Mouse (Mus musculus) CH12.LX (cell line): ENCODE results near the gene Sgms1. TPM values are rescaled to one million over a fixed set of nuclear protein-coding genes. Genes with fewer than 3 reads are reported as not detected.

ENCODE experiments used
- DNase-seq: peaks from one replicate; pipeline ENCODE4 v3.0.0-alpha.2; 2013; ENCODE audit errors: extremely low read depth
- H3K27ac ChIP-seq: 2 replicates; pipeline ENCODE4 v1.5.1; 2012; ENCODE audit warnings: low read depth, mild to moderate bottlenecking, control low read depth, moderate library complexity; ENCODE audit not compliant: insufficient read depth
- H3K27me3 ChIP-seq: replicated peaks from 2 replicates; pipeline ENCODE3; 2012; ENCODE audit warnings: inconsistent platforms
- H3K36me3 ChIP-seq, 2 experiments: replicated peaks in 1 of 2; 2 replicates each; pipeline versions ENCODE3 to v1.6.1; 2012; ENCODE audit warnings: inconsistent platforms in 1 of 2, low read length in 1 of 2, mild to moderate bottlenecking in 1 of 2, mixed read lengths in 1 of 2, moderate library complexity in 1 of 2; ENCODE audit not compliant: control insufficient read depth in 1 of 2, insufficient read depth in 1 of 2
- H3K4me1 ChIP-seq, 2 experiments: 2 replicates each; pipeline ENCODE4 v1.6.1; 2012; ENCODE audit warnings: inconsistent platforms in 1 of 2, moderate library complexity in 1 of 2; ENCODE audit not compliant: insufficient read depth in 2 of 2, control insufficient read depth in 1 of 2
- H3K4me2 ChIP-seq: 2 replicates; pipeline ENCODE4 v1.6.1; 2012; ENCODE audit warnings: low read depth, mild to moderate bottlenecking, control low read depth; ENCODE audit not compliant: poor library complexity, insufficient read depth, severe bottlenecking
- H3K4me3 ChIP-seq, 3 experiments: fragments of 150-350 bp in 1 of 3; sonication (generic) in 1 of 3; replicated peaks in 1 of 3; 2 replicates each; pipeline versions ENCODE3 to v1.5.1; 2011 to 2012; ENCODE audit warnings: low read depth in 2 of 3, low read length in 2 of 3, mild to moderate bottlenecking in 2 of 3, moderate library complexity in 2 of 3, control low read depth in 1 of 3, improper control_type of control experiment in 1 of 3, inconsistent platforms in 1 of 3, mixed read lengths in 1 of 3; ENCODE audit not compliant: poor library complexity in 1 of 3
- H3K79me2 ChIP-seq: replicated peaks from 2 replicates; pipeline ENCODE4 v1.6.1; 2012; ENCODE audit warnings: mild to moderate bottlenecking, moderate library complexity; ENCODE audit not compliant: control insufficient read depth, poor library complexity, insufficient read depth, severe bottlenecking; ENCODE audit errors: extremely low read depth
- H3K9ac ChIP-seq: 2 replicates; pipeline ENCODE4 v1.6.1; 2012; ENCODE audit warnings: low read depth, mild to moderate bottlenecking, control low read depth, moderate library complexity; ENCODE audit not compliant: insufficient read depth
- H3K9me3 ChIP-seq: replicated peaks from 2 replicates; pipeline ENCODE3; 2012; ENCODE audit warnings: low read length, inconsistent platforms, mixed read lengths
- BHLHE40 ChIP-seq: IDR thresholded peaks from 2 replicates; pipeline ENCODE4 v1.6.1; 2011; ENCODE audit warnings: mild to moderate bottlenecking, low read depth, low read length, improper control_type of control experiment
- CHD1 ChIP-seq: IDR thresholded peaks from 2 replicates; pipeline ENCODE4 v1.6.1; 2012; ENCODE audit warnings: low read depth, low read length, improper control_type of control experiment, inconsistent platforms
- CHD2 ChIP-seq: IDR thresholded peaks from 2 replicates; pipeline ENCODE4 v1.6.1; 2011; ENCODE audit warnings: low read length, improper control_type of control experiment
- CTCF ChIP-seq, 2 experiments: IDR thresholded peaks in 1 of 2; conservative IDR thresholded peaks in 1 of 2; 2 replicates each; pipeline ENCODE4 v1.5.1; 2011 to 2012; ENCODE audit warnings: low read depth in 2 of 2, low read length in 2 of 2, improper control_type of control experiment in 1 of 2, inconsistent platforms in 1 of 2, mild to moderate bottlenecking in 1 of 2, moderate library complexity in 1 of 2
- E2F4 ChIP-seq: IDR thresholded peaks from 2 replicates; pipeline ENCODE4 v1.6.1; 2011; ENCODE audit warnings: low read depth, low read length, improper control_type of control experiment; ENCODE audit not compliant: insufficient replicate concordance
- ELF1 ChIP-seq: IDR thresholded peaks from 2 replicates; pipeline ENCODE4 v1.6.1; 2014; ENCODE audit warnings: low read depth, mild to moderate bottlenecking, inconsistent platforms, low read length, improper control_type of control experiment
- EP300 ChIP-seq: IDR thresholded peaks from 2 replicates; pipeline ENCODE4 v1.6.1; 2011; ENCODE audit warnings: low read length, improper control_type of control experiment
- GABPA ChIP-seq: IDR thresholded peaks from 2 replicates; pipeline ENCODE4 v1.6.1; 2012; ENCODE audit warnings: low read depth, low read length, improper control_type of control experiment, inconsistent platforms; ENCODE audit not compliant: insufficient replicate concordance
- HCFC1 ChIP-seq: IDR thresholded peaks from 2 replicates; pipeline ENCODE4 v1.6.1; 2012; ENCODE audit warnings: low read depth, mild to moderate bottlenecking, inconsistent platforms, low read length, improper control_type of control experiment
- IRF4 ChIP-seq: IDR thresholded peaks from 2 replicates; pipeline ENCODE4 v1.6.1; 2014; ENCODE audit warnings: low read depth, mild to moderate bottlenecking, inconsistent platforms, low read length, improper control_type of control experiment
- JUN ChIP-seq: IDR thresholded peaks from 2 replicates; pipeline ENCODE4 v1.6.1; 2011; ENCODE audit warnings: low read depth, mild to moderate bottlenecking, low read length, improper control_type of control experiment, moderate library complexity; ENCODE audit not compliant: insufficient read depth
- JUND ChIP-seq: conservative IDR thresholded peaks from 2 replicates; pipeline ENCODE4 v1.6.1; 2011; ENCODE audit warnings: low read depth, low read length, improper control_type of control experiment
- MAX ChIP-seq: IDR thresholded peaks from 2 replicates; pipeline ENCODE4 v1.6.1; 2011; ENCODE audit warnings: low read length, improper control_type of control experiment
- MEF2A ChIP-seq: IDR thresholded peaks from 2 replicates; pipeline ENCODE4 v1.6.1; 2014; ENCODE audit warnings: low read depth, mild to moderate bottlenecking, inconsistent platforms, low read length, improper control_type of control experiment, borderline replicate concordance
- MXI1 ChIP-seq: IDR thresholded peaks from 2 replicates; pipeline ENCODE4 v1.6.1; 2011; ENCODE audit warnings: mild to moderate bottlenecking, low read depth, low read length, improper control_type of control experiment
- MYC ChIP-seq: IDR thresholded peaks from 2 replicates; pipeline ENCODE4 v1.6.1; 2011; ENCODE audit warnings: low read depth, mild to moderate bottlenecking, improper control_type of control experiment, low read length
- NELFE ChIP-seq: IDR thresholded peaks from 2 replicates; pipeline ENCODE4 v1.6.1; 2011; ENCODE audit warnings: low read depth, low read length, improper control_type of control experiment
- NRF1 ChIP-seq: IDR thresholded peaks from 2 replicates; pipeline ENCODE4 v1.6.1; 2014; ENCODE audit warnings: low read depth, mild to moderate bottlenecking, inconsistent platforms, low read length, improper control_type of control experiment, moderate library complexity
- PAX5 ChIP-seq: IDR thresholded peaks from 2 replicates; pipeline ENCODE4 v1.6.1; 2012; ENCODE audit warnings: low read length, inconsistent platforms, mixed read lengths
- POLR2AphosphoS2 ChIP-seq: IDR thresholded peaks from 2 replicates; pipeline ENCODE4 v1.6.1; 2011; ENCODE audit warnings: low read depth, low read length, improper control_type of control experiment
- RAD21 ChIP-seq: IDR thresholded peaks from 2 replicates; pipeline ENCODE4 v1.6.1; 2011; ENCODE audit warnings: low read depth, mild to moderate bottlenecking, low read length, improper control_type of control experiment, moderate library complexity
- RCOR1 ChIP-seq: conservative IDR thresholded peaks from 2 replicates; pipeline ENCODE4 v1.6.1; 2012; ENCODE audit warnings: low read depth, mild to moderate bottlenecking, inconsistent platforms, low read length, improper control_type of control experiment
- SIN3A ChIP-seq: IDR thresholded peaks from 2 replicates; pipeline ENCODE4 v1.6.1; 2012; ENCODE audit warnings: low read length, improper control_type of control experiment, inconsistent platforms
- SMC3 ChIP-seq: IDR thresholded peaks from 2 replicates; pipeline ENCODE4 v1.6.1; 2011; ENCODE audit warnings: low read depth, low read length, improper control_type of control experiment
- USF2 ChIP-seq: conservative IDR thresholded peaks from 2 replicates; pipeline ENCODE4 v1.6.1; 2011; ENCODE audit warnings: low read depth, low read length, improper control_type of control experiment
- ZKSCAN1 ChIP-seq: IDR thresholded peaks from 2 replicates; pipeline ENCODE4 v1.6.1; 2012; ENCODE audit warnings: low read depth, inconsistent platforms, low read length, improper control_type of control experiment, borderline replicate concordance
- ZNF384 ChIP-seq: IDR thresholded peaks from 2 replicates; pipeline ENCODE4 v1.6.1; 2012; ENCODE audit warnings: low read depth, low read length, improper control_type of control experiment, inconsistent platforms
- dilution Hi-C: fragments of 300-500 bp; cut with MboI; formaldehyde crosslinking; loops from 2 replicates; pipeline ENCODE4 v1.14.3; 2020; ENCODE audit warnings: low sequenced_read_pairs; ENCODE audit not compliant: extremely low pct_unique_long_range_greater_than_20kb, extremely low pct_ligation_motif_present
- in situ Hi-C: fragments of 300-500 bp; cut with MboI; formaldehyde crosslinking; loops from 3 replicates; pipeline ENCODE4 v1.14.3; 2019; ENCODE audit warnings: low sequenced_read_pairs, low pct_ligation_motif_present, low pct_unique_long_range_greater_than_20kb, mixed read lengths
- polyA plus RNA-seq: library from polyadenylated mRNA; unstranded; fragments of >175 nt; gene quantifications from 2 replicates; pipeline ENCODE4 v1.2.1, GENCODE M21; 2012; ENCODE audit warnings: low read depth; ENCODE audit not compliant: insufficient read length
- total RNA-seq, 2 experiments: library from RNA; depleted of rRNA; stranded (reverse); fragments of 300-350 nt in 1 of 2; fragments of >200 nt in 1 of 2; gene quantifications; 2 replicates each; pipeline ENCODE4 v1.2.3; 2012 to 2014

Sgms1 gene
- total and polyA plus RNA-seq, 3 experiments: 1.4 to 1.8 (median 1.8) TPM

GRCm38 (mm10) chr19:32239459-32239792 lies 150.1 kb downstream of the Sgms1 start:
- DNase-seq: no peak
- dilution Hi-C loops (no loop called here), in situ Hi-C loops (no loop called here)
- no peak overlapping the region for H3K4me3 ChIP-seq
- H3K4me1 ChIP-seq: peaks cover 0 to 7% of the 10 kb centered on the region in 2 experiments; a peak in 1 of 4 replicates
- H3K79me2 ChIP-seq: no peaks in the 10 kb centered on the region
- H3K9me3 ChIP-seq: no peaks in the 10 kb centered on the region
- TF ChIP-seq IRF4: no peak
- no peak for TF ChIP-seq MEF2A
- TF ChIP-seq JUN: no peak
- TF ChIP-seq PAX5: no peak
- H3K27me3 ChIP-seq: no peaks in the 10 kb centered on the region
- no peak overlapping the region for H3K9ac ChIP-seq
- H3K4me2 ChIP-seq: no peak overlapping the region
- H3K27ac ChIP-seq: no peak overlapping the region
- H3K36me3 ChIP-seq: no peaks in the 10 kb centered on the region

GRCm38 (mm10) chr19:32238722-32239458 lies 150.6 kb downstream of the Sgms1 start:
- H3K9ac ChIP-seq: no peak overlapping the region
- dilution Hi-C loops (no loop called here), in situ Hi-C loops (no loop called here)
- H3K4me3 ChIP-seq: no peak overlapping the region
- H3K4me1 ChIP-seq: peaks cover 0 to 7% of the 10 kb centered on the region in 2 experiments; a peak in 1 of 4 replicates
- no peak for DNase-seq
- TF ChIP-seq MXI1 (no peak), RAD21 (no peak), BHLHE40 (no peak), NELFE (no peak), USF2 (no peak), CHD1 (no peak), HCFC1 (no peak), CTCF (conservative IDR thresholded peaks at IDR 0.05 in 1 of 2, IDR thresholded peaks at IDR 0.05 in 1 of 2; ENCODE audit: low read depth in 2 of 2, low read length in 2 of 2) (no peak), CHD2 (no peak), ZNF384 (no peak), EP300 (no peak)
- no peaks in the 10 kb centered on the region for H3K9me3 ChIP-seq
- no peaks in the 10 kb centered on the region for H3K27me3 ChIP-seq
- H3K36me3 ChIP-seq: no peaks in the 10 kb centered on the region
- H3K27ac ChIP-seq: no peak overlapping the region
- H3K79me2 ChIP-seq: no peaks in the 10 kb centered on the region
- H3K4me2 ChIP-seq: no peak overlapping the region

- no peaks in the 10 kb centered on the region for H3K36me3 ChIP-seq
- DNase-seq: no peak
- H3K4me2 ChIP-seq: no peak overlapping the region
- no peaks in the 10 kb centered on the region for H3K9me3 ChIP-seq
- H3K79me2 ChIP-seq: no peaks in the 10 kb centered on the region
- in situ Hi-C loops: no loop called here
- peaks cover 0 to 7% of the 10 kb centered on the region in 2 experiments; a peak in 1 of 4 replicates for H3K4me1 ChIP-seq
- no peak overlapping the region for H3K9ac ChIP-seq
- TF ChIP-seq SMC3: no peak
- no peak for TF ChIP-seq E2F4
- TF ChIP-seq SIN3A: no peak
- no peak for TF ChIP-seq BHLHE40
- TF ChIP-seq JUND: no peak
- no peak for TF ChIP-seq GABPA
- TF ChIP-seq ELF1: no peak
- TF ChIP-seq MYC: no peak
- no peak for TF ChIP-seq RCOR1
- TF ChIP-seq ZNF384: no peak
- TF ChIP-seq NRF1: no peak
- no peak for TF ChIP-seq ZKSCAN1
- TF ChIP-seq EP300: no peak
- no peak for TF ChIP-seq MAX
- no peak for TF ChIP-seq HCFC1
- no peak for TF ChIP-seq CHD2
- TF ChIP-seq POLR2AphosphoS2: no peak
- no peak for TF ChIP-seq RAD21
- dilution Hi-C loops: no loop called here
- H3K27ac ChIP-seq: no peak overlapping the region
- H3K27me3 ChIP-seq: no peaks in the 10 kb centered on the region
- no peak overlapping the region for H3K4me3 ChIP-seq
Observed at GRCm38 (mm10) chr19:32237685-32238084, 151.8 kb downstream of the Sgms1 start.
